Mouse (Mus musculus): ENCODE measurements at regions not wholly inside any gene's neighbourhood (a gene's known extent, or its start where the extent isn't known, plus 50 kb on each side); places are given as distances from the start of the nearest gene placed in this dataset.
"Not testable (repeated sequence)": the region's sequence is repeated elsewhere in the genome, so short reads cannot be mapped to it uniquely, and the experiment has no call there.

DNA sequence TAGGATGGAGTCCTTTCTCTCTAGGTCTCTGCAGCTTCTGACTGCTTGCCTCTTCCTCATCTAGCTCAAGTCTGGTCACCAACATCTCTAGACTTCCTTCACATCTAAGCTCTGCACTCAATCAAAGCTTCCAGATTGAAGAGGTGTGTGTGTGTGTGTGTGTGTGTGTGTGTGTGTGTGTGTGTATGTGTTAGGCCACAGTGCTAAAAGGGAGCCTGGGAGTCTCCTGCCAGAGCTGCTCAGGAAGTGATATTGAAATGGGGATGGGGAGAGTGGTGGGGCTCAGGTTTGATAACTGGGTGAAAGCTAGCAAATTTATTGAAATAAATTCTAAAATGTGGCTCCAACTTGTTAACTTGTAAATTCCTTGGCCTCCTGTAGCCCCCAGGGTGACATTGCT, 73.3 kb downstream of the Gm31371 start:
- not testable (repeated sequence) for DNase-seq (ENCODE audit: low read depth, low spot score)

DNA sequence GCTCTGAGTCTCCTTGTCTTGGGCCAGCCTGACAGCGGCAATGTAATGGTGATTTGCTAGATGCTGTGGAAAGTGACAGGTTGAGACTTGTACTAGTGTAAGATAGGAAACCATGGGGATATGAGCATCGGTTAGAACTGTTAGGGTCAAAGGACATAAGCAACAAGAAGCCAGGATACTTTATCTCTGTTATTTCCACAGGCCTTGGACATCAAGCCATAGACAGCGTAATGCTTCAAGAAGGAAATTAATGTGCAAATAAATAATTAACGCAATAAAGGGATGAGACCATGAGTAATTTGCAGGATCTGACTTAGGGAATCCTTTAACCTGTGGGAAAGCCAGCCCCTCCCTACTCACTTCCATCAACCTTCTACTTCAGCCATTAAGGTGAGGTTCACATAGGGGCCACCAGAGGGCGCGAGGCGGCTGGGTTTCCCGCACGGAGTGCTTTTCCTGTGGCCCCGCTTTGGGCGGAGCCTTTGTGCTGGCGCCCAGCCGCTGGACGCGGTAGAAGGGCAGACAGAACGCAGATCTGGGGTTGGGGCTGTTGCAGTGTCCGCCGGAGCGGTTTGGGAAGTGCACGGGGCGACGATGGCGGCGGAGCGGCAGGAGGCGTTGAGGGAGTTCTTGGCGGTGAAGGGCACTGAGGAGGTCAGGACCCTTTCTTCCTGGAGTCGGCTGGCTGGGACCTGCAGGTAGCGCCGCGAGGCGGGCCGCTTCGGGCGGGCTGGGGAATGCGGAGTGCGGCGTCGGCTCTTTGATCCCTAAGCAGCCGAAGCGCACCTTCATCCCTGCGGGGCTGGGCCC, 76.5 kb downstream of the Gm31371 start:
- peak; percentile 56 for DNase-seq (ENCODE audit: low read depth, low spot score)

DNA sequence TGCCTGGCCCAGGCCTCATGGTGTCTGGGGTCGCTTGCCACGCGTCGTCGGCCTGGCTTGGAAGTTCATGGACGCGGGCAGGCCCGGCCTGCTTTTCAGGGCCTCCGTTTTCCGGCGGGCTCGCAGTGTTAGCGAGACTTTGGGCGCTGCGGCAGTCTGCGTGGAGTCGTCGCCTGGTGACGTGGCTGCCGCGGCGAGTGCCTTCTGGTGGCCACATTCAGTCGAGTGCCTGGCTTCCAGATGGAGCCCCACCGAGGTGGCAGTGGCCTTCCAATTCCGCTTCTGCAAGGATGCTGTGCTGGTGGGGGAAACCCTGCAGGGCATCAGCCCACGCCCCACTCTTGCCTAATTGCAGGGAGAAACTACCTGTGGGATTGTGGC, 77.1 kb downstream of the Gm31371 start:
- DNase-seq (ENCODE audit: low read depth, low spot score), result not testable (repeated sequence)
- WGBS, result 24% methylated on average over 26 of the region's 26 CpGs

More for the DNA sequence above, 76.5 kb downstream of the Gm31371 start:
- 8% methylated on average over 42 of the region's 42 CpGs for WGBS

DNA sequence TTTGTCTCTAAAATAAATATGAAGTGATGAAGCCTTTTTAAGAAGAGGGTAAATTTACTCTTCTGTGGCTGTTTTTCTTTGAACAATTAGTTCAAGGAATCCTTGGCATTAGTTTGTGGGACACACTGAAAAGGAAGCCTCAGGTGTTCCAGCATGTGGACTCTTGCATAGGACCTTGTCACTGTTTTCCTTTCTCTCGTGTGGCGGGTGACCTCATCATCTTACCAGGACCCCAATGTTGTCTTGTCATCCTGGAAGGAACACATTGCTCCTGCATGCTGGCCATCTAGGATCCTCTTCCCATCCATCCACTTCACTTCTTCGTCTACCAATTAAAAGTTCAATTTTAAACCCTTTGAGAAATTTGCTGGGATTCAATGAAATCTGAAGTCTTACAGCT, 104.9 kb downstream of the Gm31371 start:
- 73% methylated on average over 3 of the region's 3 CpGs for WGBS
- not testable (repeated sequence) for DNase-seq (ENCODE audit: low read depth, low spot score)

DNA sequence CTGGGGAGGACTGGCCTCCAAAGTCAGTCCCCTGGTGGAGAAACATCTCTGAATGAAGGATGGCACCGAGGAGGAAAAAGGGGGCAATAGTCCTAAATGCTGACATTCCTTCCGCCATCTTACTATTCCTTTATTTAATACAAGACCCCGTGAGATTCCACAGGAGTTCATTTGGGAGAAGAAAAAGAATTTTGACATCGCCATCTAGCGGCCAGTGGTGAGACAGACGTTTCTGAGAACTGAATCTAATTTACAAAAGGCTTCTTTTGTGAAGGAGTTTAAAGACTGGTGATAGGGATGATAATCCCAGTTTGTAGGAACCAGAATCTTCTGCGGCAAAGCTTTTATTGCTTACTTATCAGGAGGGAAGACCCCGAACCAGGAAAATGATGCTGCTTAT, 107.8 kb downstream of the Gm31371 start:
- not testable (repeated sequence) for DNase-seq (ENCODE audit: low read depth, low spot score)
- WGBS, result 52% methylated on average over 8 of the region's 8 CpGs

DNA sequence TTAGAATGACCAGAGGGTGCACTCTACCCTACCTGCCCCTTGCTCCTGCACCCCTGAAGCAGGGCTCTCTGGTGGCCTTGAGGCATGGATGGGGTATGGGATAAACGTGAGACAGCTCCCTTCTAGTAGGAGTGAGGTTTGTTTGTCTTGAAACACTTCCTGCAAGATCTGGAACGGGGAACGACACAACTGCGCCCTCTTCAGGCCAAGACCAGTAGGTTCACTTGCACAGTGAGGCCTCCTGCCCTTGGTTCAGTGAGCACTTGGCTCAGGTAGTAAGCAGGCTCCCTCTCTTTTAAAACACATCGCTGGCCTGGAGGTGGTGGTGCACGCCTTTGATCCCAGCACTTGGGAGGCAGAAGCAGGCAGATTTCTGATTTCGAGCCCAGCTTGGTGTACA, 110.1 kb downstream of the Gm31371 start:
- 55% methylated on average over 7 of the region's 7 CpGs for WGBS
- DNase-seq (ENCODE audit: low read depth, low spot score), result not testable (repeated sequence)

DNA sequence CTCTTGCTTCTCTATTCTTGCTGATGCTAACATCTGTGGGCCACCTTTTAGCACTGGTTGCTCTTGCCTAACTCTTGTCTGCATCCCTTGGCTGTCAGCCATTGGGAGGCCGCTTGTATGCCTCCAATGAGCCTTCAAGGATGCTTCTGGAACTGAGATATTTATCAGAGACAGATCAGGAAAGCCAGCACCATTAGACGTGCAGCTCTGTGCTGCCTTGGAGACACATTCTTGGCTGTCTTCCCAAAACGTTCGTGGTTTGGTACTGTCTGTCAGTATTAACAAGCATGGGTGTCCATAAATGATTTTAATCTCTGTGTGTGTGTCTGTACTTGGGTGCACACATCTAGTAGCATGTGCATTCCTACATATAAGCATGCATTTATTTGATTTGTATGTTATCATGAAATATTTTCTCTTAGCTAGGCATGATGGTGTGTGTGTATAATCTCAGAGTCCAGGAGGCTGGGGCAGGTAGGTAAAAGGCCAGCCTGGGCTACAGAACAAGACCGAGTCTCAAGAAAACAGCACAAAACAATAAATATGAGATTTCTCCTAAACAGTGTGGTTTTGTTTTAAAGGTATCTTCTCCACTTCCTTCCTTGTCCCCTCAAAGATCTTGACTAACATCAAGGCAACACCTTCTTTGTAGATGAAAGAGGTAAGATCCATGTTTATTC, 111.4 kb downstream of the Gm31371 start:
- 70% methylated on average over 5 of the region's 5 CpGs for WGBS

DNA sequence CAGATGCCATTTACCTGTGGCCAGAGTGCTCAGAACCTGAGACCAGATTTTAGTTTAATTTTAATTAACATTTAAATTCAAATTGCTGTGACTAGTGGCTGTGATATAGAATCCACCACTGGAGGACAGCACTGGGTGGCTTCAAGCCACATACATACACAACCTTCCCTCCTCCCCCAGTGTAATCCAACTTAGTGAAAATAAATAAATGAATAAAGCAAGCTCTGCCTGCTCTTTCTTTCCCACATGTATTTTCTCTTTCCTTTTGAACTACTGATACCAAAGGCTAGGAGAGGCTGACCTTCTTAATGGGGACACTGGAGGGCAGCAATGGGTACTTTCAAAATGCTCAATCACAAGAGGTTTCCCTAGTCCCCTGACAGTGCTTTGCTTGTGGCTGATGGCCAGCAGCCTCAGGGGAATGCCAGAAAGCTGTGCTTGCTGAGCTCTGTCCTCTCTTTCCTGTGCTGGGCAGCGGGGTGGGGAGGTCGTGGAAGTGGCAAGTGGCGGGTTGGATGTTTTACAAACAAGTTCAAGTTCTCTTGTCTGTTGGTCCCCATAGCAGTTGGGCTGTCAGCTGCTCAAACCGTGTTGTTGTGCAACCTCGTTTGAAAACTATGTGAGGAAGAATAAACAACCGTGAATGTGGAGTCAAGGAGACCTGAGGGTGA, 112.4 kb downstream of the Gm31371 start:
- not testable (repeated sequence) for DNase-seq (ENCODE audit: low read depth, low spot score)
- 74% methylated on average over 6 of the region's 6 CpGs for WGBS

More for the DNA sequence above, 111.4 kb downstream of the Gm31371 start:
- not testable (repeated sequence) for DNase-seq (ENCODE audit: low read depth, low spot score)

DNA sequence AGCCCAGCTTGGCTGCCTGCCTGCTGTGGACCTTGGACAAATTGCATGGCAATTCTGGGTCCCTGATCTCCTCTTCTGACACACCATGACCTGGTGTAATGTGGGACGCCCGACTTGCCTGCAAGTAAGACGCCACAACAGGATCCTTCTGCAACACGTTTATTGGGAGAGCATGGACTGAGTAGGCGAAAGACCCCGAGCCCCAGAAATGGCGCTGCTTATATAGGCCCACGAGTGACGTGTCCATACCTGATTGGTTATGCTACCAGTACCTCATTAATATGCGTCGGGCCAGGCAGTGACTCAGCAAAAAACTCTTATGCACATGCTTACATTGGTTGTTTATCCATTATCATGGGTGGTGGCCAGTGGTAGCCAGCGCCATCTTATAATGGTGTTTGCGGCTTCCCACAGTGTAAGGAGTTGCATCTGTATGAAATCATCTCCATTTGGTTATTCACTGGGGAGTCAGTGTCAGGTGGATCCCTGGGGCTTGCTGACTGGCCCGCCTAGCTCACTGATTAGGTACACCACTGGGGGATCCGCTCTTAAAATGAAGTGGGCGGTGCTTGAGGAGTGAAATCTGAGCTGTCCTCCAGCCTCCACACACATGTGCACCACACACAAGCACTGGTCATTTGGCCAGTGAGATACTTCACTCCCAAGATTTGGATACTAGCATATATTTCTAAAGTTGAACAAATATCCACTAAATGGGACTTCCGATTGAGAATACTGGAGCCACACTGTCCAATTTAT, 113.1 kb downstream of the Gm31371 start:
- not testable (repeated sequence) for DNase-seq (ENCODE audit: low read depth, low spot score)
- 90% methylated on average over 17 of the region's 17 CpGs for WGBS

DNA sequence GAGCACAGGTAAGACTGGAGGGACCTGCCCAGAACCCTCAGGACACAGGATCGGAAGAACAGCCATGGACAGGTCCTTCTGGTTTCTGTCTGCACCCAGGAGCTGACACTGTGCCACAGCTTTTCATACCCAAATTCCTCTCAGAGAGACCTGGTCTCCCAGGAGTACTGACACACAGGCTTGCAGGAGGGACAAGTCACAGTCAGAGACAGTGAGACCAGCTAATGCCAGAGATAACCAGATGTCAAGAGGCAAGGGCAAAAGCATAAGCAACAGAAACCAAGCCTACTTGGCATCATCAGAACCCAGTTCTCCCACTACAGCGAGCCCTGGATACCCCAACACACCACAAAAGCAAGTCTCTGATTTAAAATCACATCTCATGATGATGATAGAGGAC, 122.3 kb downstream of the Gm31371 start:
- WGBS, result 94% methylated on average over 1 of the region's 2 CpGs
- DNase-seq (ENCODE audit: low read depth, low spot score), result not testable (repeated sequence)

DNA sequence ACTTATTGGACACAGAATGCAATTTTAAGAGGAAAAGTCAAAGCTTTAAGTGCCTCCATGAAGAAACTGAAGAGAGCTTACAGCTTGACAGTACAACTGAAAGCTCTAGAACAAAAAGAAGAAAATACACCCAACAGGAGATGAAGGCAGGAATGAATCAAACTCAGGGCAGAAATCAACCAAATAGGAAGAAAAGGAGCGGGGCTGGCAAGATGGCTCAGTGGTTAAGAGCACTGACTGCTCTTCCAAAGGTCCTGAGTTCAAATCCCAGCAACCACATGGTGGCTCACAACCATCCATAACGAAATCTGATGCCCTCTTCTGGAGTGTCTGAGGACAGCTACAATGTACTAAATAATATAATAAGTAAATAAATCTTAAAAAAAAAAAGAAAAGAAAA, 124.8 kb downstream of the Gm31371 start:
- WGBS, result 76% methylated on average over 2 of the region's 2 CpGs
- not testable (repeated sequence) for DNase-seq (ENCODE audit: low read depth, low spot score)

DNA sequence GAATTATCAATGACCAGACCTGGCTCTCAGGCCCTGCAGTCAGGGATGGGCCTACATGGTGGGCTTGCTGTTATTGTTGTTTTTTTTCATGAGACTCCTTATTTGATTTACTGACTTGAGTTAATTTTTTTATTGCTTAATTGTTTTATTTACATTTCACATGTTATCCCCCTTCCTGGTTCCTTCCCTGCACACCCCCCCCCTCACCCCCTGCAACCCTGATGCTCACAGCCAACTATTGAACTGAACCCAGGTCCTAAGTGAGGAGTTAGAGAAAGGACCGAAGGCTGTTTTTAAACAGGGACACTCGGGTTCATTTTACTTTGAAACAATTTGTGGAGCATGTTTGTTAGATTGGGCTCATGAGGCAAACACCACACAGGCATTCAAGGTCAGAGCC, 126.9 kb downstream of the Gm31371 start:
- DNase-seq (ENCODE audit: low read depth, low spot score), result not testable (repeated sequence)

DNA sequence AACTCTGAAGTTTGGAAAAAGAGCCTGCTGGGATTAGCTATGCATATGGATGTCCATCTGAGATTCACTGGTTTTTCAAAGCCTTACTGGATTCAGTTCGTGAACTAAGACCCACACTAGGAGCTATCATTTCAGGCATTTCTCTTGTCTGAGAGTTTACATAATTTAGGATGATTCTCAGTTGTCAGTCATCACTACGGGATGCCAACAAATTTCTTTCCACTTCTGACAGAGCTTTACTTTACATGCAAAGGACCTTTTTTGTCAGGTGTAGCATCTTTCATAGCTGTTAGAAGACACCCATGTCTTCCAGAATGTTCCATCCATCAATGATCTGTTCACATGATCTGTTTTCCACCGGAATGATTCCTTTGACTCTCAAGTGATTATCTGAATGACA, 154.4 kb downstream of the Gm31371 start:
- 63% methylated on average over 2 of the region's 3 CpGs for WGBS

More for the DNA sequence above, 126.9 kb downstream of the Gm31371 start:
- 73% methylated on average over 2 of the region's 2 CpGs for WGBS

DNA sequence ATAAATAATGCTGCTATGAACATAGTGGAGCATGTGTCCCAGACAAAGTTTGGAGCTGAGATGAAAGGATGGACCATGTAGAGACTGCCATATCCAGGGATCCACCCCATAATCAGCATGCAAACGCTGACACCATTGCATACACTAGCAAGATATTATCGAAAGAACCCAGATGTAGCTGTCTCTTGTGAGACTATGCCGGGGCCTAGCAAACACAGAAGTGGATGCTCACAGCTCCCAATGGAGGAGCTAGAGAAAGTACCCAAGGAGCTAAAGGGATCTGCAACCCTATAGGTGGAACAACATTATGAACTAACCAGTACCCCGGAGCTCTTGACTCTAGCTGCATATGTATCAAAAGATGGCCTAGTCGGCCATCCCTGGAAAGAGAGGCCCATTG, 194.9 kb downstream of the Gm31371 start:
- not testable (repeated sequence) for DNase-seq (ENCODE audit: low read depth, low spot score)
- WGBS, result 83% methylated on average over 5 of the region's 5 CpGs

More for the DNA sequence above, 154.4 kb downstream of the Gm31371 start:
- not testable (repeated sequence) for DNase-seq (ENCODE audit: low read depth, low spot score)

DNA sequence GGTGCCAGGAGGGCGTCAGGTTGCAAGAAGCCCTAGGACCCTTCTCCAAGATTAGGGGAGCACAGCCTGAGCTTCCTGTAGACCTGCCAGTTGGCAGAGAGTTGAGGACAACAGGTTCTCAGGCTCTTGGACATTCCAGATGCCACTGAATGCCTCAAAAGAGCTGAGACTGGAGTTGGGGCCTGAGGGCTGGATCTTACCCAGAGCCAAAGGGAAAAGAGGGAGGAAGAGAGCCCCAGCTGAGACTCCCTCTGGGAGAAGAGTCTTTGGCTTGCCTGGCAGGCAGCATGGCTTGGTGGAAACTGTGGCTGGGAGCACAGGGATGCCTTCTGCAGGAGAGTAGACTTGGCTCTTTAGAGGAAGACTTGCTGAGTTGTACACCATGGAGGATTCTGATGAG, 197.0 kb downstream of the Gm31371 start:
- DNase-seq (ENCODE audit: low read depth, low spot score), result not testable (repeated sequence)
- no CpG with 5 or more reads among the region's 1 CpGs for WGBS

DNA sequence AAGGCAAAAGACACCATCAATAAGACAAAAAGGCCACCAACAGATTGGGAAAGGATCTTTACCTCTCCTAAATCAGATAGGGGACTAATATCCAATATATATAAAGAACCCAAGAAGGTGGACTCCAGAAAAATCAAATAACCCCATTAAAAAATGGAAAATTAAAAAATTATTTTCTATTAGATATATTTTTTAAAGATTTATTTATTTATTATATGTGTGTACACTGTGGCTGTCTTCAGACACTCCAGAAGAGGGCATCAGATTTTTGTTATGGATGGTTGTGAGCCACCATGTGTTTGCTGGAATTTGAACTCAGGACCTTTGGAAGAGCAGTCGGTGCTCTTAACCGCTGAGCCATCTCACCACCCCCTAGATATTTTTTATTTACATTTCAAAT, 199.2 kb downstream of the Gm31371 start:
- WGBS, result no CpG with 5 or more reads among the region's 2 CpGs
- not testable (repeated sequence) for DNase-seq (ENCODE audit: low read depth, low spot score)

DNA sequence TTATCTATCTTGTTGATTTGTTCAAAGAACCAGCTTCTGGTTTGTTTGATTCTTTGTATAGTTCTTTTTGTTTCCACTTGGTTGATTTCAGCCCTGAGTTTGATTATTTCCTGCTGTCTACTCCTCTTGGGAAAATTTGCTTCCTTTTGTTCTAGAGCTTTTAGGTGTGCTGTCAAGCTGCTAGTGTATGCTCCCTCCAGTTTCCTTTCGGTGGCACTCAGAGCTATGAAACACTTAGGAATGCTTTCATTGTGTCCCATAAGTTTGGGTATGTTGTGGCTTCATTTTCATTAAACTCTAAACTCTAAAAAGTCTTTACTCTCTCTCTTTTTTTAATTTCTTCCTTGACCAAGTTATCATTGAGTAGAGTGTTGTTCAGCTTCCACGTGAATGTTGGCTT, 204.0 kb downstream of the Gm31371 start:
- 82% methylated on average over 1 of the region's 2 CpGs for WGBS
- not testable (repeated sequence) for DNase-seq (ENCODE audit: low read depth, low spot score)

DNA sequence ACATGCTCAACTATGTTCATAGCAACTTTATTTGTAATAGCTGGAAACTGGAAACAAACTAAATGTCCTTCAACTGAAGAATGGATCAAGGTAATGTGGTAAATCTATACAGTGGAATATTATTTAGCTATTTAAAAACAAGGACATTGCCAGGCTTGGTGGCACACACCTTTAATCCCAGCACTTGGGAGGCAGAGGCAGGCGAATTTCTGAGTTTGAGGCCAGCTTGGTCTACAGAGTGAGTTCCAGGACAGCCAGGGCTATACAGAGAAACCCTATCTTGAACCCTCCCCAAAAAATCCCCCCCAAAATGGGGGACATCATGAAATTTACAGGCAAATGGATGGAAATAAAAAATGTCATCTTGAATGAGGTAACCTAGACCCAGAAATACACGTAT, 213.6 kb downstream of the Gm31371 start:
- WGBS, result 62% methylated on average over 2 of the region's 2 CpGs
- not testable (repeated sequence) for DNase-seq (ENCODE audit: low read depth, low spot score)

DNA sequence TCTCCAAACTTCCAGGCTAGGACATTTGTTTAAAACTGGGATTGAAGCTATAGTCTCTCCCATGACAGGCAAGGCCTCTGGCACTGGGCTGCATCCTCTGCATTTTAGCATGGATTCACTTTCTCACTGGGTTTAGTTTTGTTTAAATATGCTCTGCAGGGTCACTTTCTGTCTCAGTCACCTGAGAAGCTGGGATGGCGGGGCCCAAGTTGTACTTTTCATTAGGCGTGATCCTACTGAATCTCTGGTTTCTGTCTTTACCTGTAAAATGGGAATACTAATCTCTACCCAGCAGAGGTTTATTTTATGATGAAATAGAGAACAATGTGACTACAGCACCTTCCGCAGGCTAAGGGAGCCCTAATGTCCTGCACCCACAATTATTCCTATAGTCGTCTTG, 216.4 kb downstream of the Gm31371 start:
- WGBS, result 80% methylated on average over 4 of the region's 4 CpGs
- not testable (repeated sequence) for DNase-seq (ENCODE audit: low read depth, low spot score)

DNA sequence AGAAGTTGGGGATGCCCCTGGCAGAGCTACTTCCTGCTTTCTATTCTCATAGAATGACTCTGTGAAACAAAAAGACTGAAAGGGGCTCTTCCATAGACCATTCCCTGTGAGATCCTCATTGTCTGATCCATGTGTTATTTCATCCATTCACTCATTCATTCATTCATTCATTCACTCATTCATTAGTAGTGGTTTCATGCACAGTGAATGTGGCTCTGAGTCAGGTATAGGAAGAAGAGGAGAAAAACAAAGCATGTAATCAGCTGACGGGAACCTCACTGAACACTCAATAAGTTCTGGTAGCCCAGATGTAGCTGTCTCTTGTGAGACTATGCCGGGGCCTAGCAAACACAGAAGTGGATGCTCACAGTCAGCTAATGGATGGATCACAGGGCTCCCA, 217.0 kb downstream of the Gm31371 start:
- 87% methylated on average over 2 of the region's 2 CpGs for WGBS
- DNase-seq (ENCODE audit: low read depth, low spot score), result not testable (repeated sequence)
